Mouse (Mus musculus) liver, embryonic 14.5 days (tissue): ENCODE measurements at regions not wholly inside any gene's neighbourhood (a gene's known extent, or its start where the extent isn't known, plus 50 kb on each side); places are given as distances from the start of the nearest gene placed in this dataset.

Experiments
- CTCF ChIP-seq: IDR thresholded peaks from 2 replicates; pipeline ENCODE4 v1.5.1; 2016; ENCODE audit warnings: antibody characterized with exemption, low read depth, control low read depth
- EP300 ChIP-seq: IDR thresholded peaks from 2 replicates; pipeline ENCODE4 v1.6.1; 2016; ENCODE audit warnings: antibody characterized with exemption, low read depth

- TF ChIP-seq CTCF (no peak), EP300 (no peak)
Observed at GRCm38 (mm10) chr16:96370213-96370612, 73.2 kb downstream of the Itgb2l start.
